Mouse (Mus musculus) cortical plate, adult 2 months (tissue): ENCODE data around the gene Gse1. TPM values are rescaled to one million over a fixed set of nuclear protein-coding genes. Genes with fewer than 3 reads are reported as not detected.
A peak's percentile ranks its signal among the peaks of the same experiment; 100 is the strongest.

Source experiments
- H3K27ac ChIP-seq: fragments of 200-500 bp; 2 replicates; pipeline ENCODE4 v1.5.1; 2012; ENCODE audit warnings: low read length, control low read depth, inconsistent platforms; ENCODE audit not compliant: insufficient read depth
- H3K4me1 ChIP-seq: fragments of 200-500 bp; 2 replicates; pipeline ENCODE4 v1.6.1; 2011; ENCODE audit warnings: low read length; ENCODE audit not compliant: control insufficient read depth, insufficient read depth
- H3K4me3 ChIP-seq: fragments of 200-500 bp; 2 replicates; pipeline ENCODE4 v1.5.1; 2011; ENCODE audit warnings: mild to moderate bottlenecking, low read length, control low read depth; ENCODE audit not compliant: insufficient read depth
- CTCF ChIP-seq: fragments of 200-500 bp; IDR thresholded peaks from 2 replicates; pipeline ENCODE4 v1.5.1; 2011; ENCODE audit warnings: mild to moderate bottlenecking, control low read depth, low read length; ENCODE audit not compliant: insufficient read depth; ENCODE audit errors: extremely low read depth
- POLR2A ChIP-seq: fragments of 200-500 bp; IDR thresholded peaks from 2 replicates; pipeline ENCODE4 v1.6.1; 2011; ENCODE audit warnings: mild to moderate bottlenecking, low read length, control low read depth; ENCODE audit not compliant: insufficient read depth; ENCODE audit errors: extremely low read depth
- polyA plus RNA-seq: library from polyadenylated mRNA; depleted of rRNA; stranded (reverse); fragments of >200 nt; gene quantifications from 2 replicates; pipeline ENCODE4 v1.2.3, GENCODE M21; 2012

Gse1 gene
- polyA plus RNA-seq, 1 experiment = 41.0 TPM

GRCm38 (mm10) chr8:120489142-120489754, 261.0 kb downstream of the Gse1 start:
- peak overlapping the region; percentile 49 for H3K4me3 ChIP-seq
- TF ChIP-seq POLR2A = no peak
- TF ChIP-seq CTCF = no peak
- peaks cover 11% of the 10 kb centered on the region for H3K4me1 ChIP-seq
- H3K27ac ChIP-seq = peak overlapping the region; percentile 95

GRCm38 (mm10) chr8:120489771-120490281, 261.6 kb downstream of the Gse1 start:
- H3K4me3 ChIP-seq = peak overlapping the region; percentile 49
- H3K4me1 ChIP-seq = peaks cover 8% of the 10 kb centered on the region
- no peak overlapping the region for H3K27ac ChIP-seq
- TF ChIP-seq CTCF (no peak), POLR2A (no peak)

- Histone ChIP-seq H3K4me3 (peak overlapping the region; percentile 49), H3K4me1 (peaks cover 5% of the 10 kb centered on the region), H3K27ac (no peak overlapping the region)
- TF ChIP-seq CTCF = no peak
- TF ChIP-seq POLR2A = no peak
Measured at GRCm38 (mm10) chr8:120490354-120491141, 262.3 kb downstream of the Gse1 start.

- peaks cover 5% of the 10 kb centered on the region for H3K4me1 ChIP-seq
- H3K27ac ChIP-seq = no peak overlapping the region
- peak overlapping the region; percentile 49; the same call in 1 of the 2 replicates for H3K4me3 ChIP-seq
- no peak for TF ChIP-seq POLR2A
- no peak for TF ChIP-seq CTCF
Measured at GRCm38 (mm10) chr8:120491166-120491793, 263.0 kb downstream of the Gse1 start.

- Histone ChIP-seq H3K4me3 (no peak overlapping the region), H3K27ac (no peak overlapping the region), H3K4me1 (peaks cover 5% of the 10 kb centered on the region)
- TF ChIP-seq CTCF (no peak), POLR2A (no peak)
Measured at GRCm38 (mm10) chr8:120492193-120492880, 264.1 kb downstream of the Gse1 start.

- Histone ChIP-seq H3K4me3 (no peak overlapping the region), H3K4me1 (peaks cover 5% of the 10 kb centered on the region)
- TF ChIP-seq CTCF (no peak), POLR2A (no peak)
Measured at GRCm38 (mm10) chr8:120492881-120493220, 264.6 kb downstream of the Gse1 start.

GRCm38 (mm10) chr8:120493508-120494464, 265.5 kb downstream of the Gse1 start:
- Histone ChIP-seq H3K4me1 (peaks cover 10% of the 10 kb centered on the region), H3K27ac (no peak overlapping the region), H3K4me3 (no peak overlapping the region)
- TF ChIP-seq POLR2A (no peak), CTCF (no peak)

More at GRCm38 (mm10) chr8:120492881-120493220, 264.6 kb downstream of the Gse1 start:
- no peak overlapping the region for H3K27ac ChIP-seq

GRCm38 (mm10) chr8:120494903-120495302, 266.6 kb downstream of the Gse1 start:
- Histone ChIP-seq H3K4me3 (no peak overlapping the region), H3K4me1 (peaks cover 10% of the 10 kb centered on the region), H3K27ac (no peak overlapping the region)
- TF ChIP-seq CTCF = no peak
- no peak for TF ChIP-seq POLR2A
